Mouse (Mus musculus) left cerebral cortex, postnatal 25 days (tissue): ENCODE measurements around the gene Fkbpl. TPM values are rescaled to one million over a fixed set of nuclear protein-coding genes. Genes with fewer than 3 reads are reported as not detected.

Experiments
- DNase-seq, 2 experiments: peaks; one replicate each; pipeline ENCODE4 v3.0.0; 2022; ENCODE audit warnings: low spot score in 2 of 2, mixed read lengths in 1 of 2
- intact Hi-C: fragments of 180-260 bp; cut with DNase I; formaldehyde crosslinking; loops from one replicate; pipeline ENCODE4 v1.15.1; 2025
- total RNA-seq, 2 experiments: library from RNA; stranded (reverse); gene quantifications; 2 replicates each; pipeline ENCODE4 v1.2.3; 2021

Gene Fkbpl
- total RNA-seq, 2 experiments from 2014 or later: 12.0 to 17.0 TPM

- peak in 1 of 2 experiments; percentile 2 for DNase-seq
- intact Hi-C loops: no loop called here
These were observed 779 bp downstream of the Fkbpl start for GRCm38 (mm10) chr17:34645256-34645829.

GRCm38 (mm10) chr17:34645831-34646511, 1.4 kb downstream of the Fkbpl start:
- intact Hi-C loops: no loop called here
- DNase-seq: peak in 1 of 2 experiments; percentile 4

GRCm38 (mm10) chr17:34646906-34647787, 2.6 kb downstream of the Fkbpl start, which contains the start of gene Atf6b:
Gene Atf6b (plus strand): TSS chr17:34647146.
- intact Hi-C loops: no loop called here
- DNase-seq: peak; percentile 98 to 99

DNA sequence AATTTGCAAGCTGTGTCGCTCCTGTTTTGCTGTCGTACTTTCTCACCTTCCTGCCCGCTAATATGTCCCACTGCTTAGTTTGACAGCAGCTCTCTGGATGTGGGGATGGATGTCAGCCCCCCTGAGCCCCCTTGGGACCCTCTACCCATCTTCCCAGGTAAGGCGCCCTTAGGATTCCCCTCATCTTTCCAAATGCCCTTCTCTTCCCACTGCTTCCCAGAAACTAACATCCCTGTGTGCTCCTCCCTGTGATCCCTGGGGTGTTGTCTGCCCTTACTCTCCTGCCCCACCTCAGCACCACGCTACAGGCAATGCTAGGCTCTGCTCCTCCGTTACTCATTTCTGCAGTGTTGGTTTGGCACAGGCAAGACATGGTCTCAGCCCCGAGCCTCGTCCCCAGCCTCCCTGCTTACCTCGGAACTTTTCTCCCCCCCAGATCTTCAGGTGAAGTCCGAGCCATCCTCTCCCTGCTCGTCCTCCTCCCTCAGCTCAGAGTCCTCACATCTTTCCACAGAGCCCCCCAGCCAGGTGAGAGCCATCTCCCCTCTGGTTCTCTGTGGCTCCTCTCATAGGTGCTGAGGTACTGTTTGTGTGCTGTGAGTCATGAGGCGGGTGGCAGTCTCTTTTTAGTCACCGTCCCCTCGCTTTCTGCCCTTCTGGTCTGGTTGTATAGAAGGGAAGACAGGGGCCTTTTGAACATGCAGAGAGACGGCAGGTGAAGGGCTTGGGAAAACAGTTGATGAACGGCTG, 3.8 kb downstream of the Fkbpl start:
- no peak for DNase-seq
- intact Hi-C loops: no loop called here

GRCm38 (mm10) chr17:34649106-34649864, 4.7 kb downstream of the Fkbpl start:
- intact Hi-C loops: no loop called here
- no peak for DNase-seq

DNA sequence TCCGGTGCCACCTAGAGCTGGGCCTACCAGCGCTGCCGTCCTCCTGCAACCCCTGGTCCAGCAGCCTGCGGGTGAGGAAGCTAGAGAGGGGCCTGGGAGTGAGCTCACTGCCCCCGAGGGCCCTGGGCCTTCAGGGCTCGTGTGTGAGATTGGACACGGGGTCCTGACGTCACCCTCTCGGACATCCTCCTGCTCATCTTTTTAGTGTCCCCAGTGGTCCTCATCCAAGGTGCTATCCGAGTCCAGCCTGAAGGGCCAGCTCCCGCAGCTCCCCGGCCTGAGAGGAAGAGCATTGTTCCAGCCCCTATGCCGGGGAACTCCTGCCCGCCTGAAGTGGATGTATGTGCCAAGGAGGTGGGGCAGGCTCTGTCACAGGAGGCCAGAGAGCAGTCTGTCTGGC, 6.2 kb downstream of the Fkbpl start:
- DNase-seq: no peak
- intact Hi-C loops: loop anchor here (5.0 kb wide), 1 partner anchor 162 kb away; no protein-coding TSS in a partner anchor

GRCm38 (mm10) chr17:34651507-34652221, 7.1 kb downstream of the Fkbpl start:
- DNase-seq: no peak
- intact Hi-C loops: loop anchor here (5.0 kb wide), 1 partner anchor 161 kb away; no protein-coding TSS in a partner anchor

- DNase-seq: no peak
- intact Hi-C loops: loop anchor here (5.0 kb wide), 1 partner anchor 160 kb away; no protein-coding TSS in a partner anchor
These were observed 8.0 kb downstream of the Fkbpl start for GRCm38 (mm10) chr17:34652546-34652945.

DNA sequence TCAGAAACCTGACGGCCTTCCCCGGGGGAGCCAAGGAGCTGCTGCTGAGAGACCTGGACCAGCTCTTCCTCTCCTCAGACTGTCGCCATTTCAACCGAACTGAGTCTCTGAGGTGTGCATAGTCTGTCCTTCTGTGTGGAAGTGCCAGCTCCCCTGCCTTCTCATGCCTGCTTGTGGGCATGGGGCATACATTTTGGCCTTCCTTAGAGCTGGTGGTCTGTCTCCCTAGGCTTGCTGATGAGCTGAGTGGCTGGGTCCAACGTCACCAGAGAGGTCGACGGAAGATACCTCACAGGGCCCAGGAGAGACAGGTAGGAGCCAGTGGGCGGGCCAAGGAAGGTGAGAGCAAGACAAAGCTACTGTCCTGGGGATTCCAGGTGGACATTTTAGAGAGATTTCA, 8.4 kb downstream of the Fkbpl start:
- intact Hi-C loops: loop anchor here (5.0 kb wide), 1 partner anchor 159 kb away; no protein-coding TSS in a partner anchor
- no peak for DNase-seq

- peak in 1 of 2 experiments; percentile 47 for DNase-seq
- intact Hi-C loops: loop anchor here (2.0 to 5.0 kb wide), 2 partner anchors 59 to 158 kb away; no protein-coding TSS in a partner anchor
These were observed 9.3 kb downstream of the Fkbpl start for GRCm38 (mm10) chr17:34653746-34654285.

- DNase-seq: no peak
- intact Hi-C loops: loop anchor here (2.0 to 5.0 kb wide), 2 partner anchors 58 to 158 kb away; no protein-coding TSS in a partner anchor
These were observed 9.8 kb downstream of the Fkbpl start for GRCm38 (mm10) chr17:34654392-34654791.

DNA sequence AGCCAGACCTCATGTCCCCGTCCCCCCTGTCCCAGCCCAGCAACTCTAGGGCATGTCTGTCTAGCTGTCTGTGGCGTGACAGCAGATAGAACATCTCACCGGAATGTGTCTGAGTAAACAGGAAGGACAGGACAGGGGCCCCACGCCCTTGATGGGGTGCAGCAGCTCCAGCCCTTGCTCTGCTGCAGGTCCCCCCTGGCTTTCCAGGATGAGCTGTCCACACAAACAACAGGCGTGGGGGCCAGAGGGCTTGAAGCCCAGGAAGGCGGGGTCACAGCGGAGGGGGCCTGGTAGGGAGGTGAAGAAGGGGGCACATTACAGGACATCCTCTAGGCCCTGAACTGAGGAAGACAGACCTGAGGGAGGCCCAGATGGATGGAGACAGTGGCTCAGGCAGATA, 10.6 kb downstream of the Fkbpl start:
- no peak for DNase-seq
- intact Hi-C loops: loop anchor here (2.0 kb wide), 1 partner anchor 58 kb away; no protein-coding TSS in a partner anchor

GRCm38 (mm10) chr17:34655581-34655991, 11.0 kb downstream of the Fkbpl start:
- DNase-seq: peak; percentile 52 to 57
- intact Hi-C loops: loop anchor here (2.0 kb wide), 1 partner anchor 57 kb away; no protein-coding TSS in a partner anchor

DNA sequence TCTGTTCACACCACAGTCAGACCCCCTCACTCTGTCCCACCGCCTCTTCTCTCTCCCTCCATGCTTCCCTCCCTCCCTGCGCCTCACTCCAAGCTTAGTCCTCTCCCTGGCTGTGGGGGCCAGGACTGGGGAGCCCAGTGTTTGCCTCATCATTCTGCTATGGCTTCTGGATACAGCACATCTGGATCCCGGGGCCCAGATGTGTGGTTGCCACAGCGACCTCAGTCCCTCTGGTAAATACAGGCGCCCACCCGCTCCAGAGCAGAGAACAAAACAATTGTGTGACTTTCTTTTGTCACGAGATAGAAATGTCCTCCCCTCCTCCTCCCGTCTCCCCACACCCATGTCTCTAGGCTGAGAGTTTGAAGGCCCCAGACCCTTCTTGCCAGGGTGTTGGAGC, 12.1 kb downstream of the Fkbpl start:
- intact Hi-C loops: no loop called here
- DNase-seq: no peak

DNA sequence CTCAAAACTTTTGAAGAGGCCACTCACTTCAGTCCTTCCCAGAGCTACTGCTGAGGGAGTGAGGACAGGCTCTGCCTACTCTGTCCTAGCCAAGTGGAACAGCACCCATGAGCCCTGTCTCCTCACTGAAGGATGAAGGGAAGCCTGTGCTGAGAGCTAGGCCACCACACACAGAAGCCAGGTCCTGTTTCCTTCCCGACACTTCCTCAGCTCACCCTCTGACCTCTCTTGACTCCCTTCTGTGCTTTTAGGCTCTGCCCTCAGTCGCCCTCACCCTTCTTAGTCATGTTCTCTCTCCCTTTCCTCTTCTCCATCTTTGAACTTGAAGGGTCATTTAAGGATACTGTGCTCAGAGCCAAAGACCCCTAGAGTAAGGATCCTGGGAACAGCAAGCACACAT, 12.7 kb downstream of the Fkbpl start:
- intact Hi-C loops: no loop called here
- no peak for DNase-seq

GRCm38 (mm10) chr17:34658145-34658544, 13.6 kb downstream of the Fkbpl start:
- no peak for DNase-seq
- intact Hi-C loops: no loop called here

- DNase-seq: no peak
- intact Hi-C loops: no loop called here
These were observed 14.0 kb downstream of the Fkbpl start for GRCm38 (mm10) chr17:34658591-34658990.
